Mouse (Mus musculus) stomach, embryonic 16.5 days (tissue): ENCODE results near the gene Amn1. TPM values are rescaled to one million over a fixed set of nuclear protein-coding genes. Genes with fewer than 3 reads are reported as not detected.
"Not testable (repeated sequence)": the region's sequence is repeated elsewhere in the genome, so short reads cannot be mapped to it uniquely, and the experiment has no call there.

Experiments
- ATAC-seq: fragments of 200-750 bp; cut with Nextera tagmentation; 2 replicates; pipeline ENCODE4 v1.8.0; 2017; ENCODE audit warnings: moderate number of reproducible peaks, moderate TSS enrichment; ENCODE audit not compliant: insufficient read depth, low FRiP score
- H3K27ac ChIP-seq: fragments of 300-500 bp; sonication (generic); 2 replicates; pipeline ENCODE4 v1.5.1; 2014; ENCODE audit warnings: low read length
- H3K27me3 ChIP-seq: fragments of 300-500 bp; sonication (generic); 2 replicates; pipeline ENCODE4 v1.6.1; 2014; ENCODE audit warnings: low read length, control low read depth, mixed read lengths; ENCODE audit not compliant: control insufficient read depth, insufficient read depth
- H3K36me3 ChIP-seq: fragments of 300-500 bp; sonication (generic); 2 replicates; pipeline ENCODE4 v1.6.1; 2014; ENCODE audit warnings: low read length; ENCODE audit not compliant: control insufficient read depth, insufficient read depth
- H3K4me1 ChIP-seq: fragments of 300-500 bp; sonication (generic); 2 replicates; pipeline ENCODE4 v1.6.1; 2014; ENCODE audit warnings: low read length, control low read depth, mixed read lengths; ENCODE audit not compliant: control insufficient read depth, insufficient read depth
- H3K4me2 ChIP-seq: fragments of 300-500 bp; sonication (generic); 2 replicates; pipeline ENCODE4 v1.6.1; 2014; ENCODE audit warnings: low read depth, low read length, mixed read lengths
- H3K4me3 ChIP-seq: fragments of 300-500 bp; sonication (generic); replicated peaks from 2 replicates; pipeline ENCODE4 v1.5.1; 2014; ENCODE audit warnings: mild to moderate bottlenecking, low read length
- H3K9ac ChIP-seq: fragments of 300-500 bp; sonication (generic); 2 replicates; pipeline ENCODE4 v1.6.1; 2014; ENCODE audit warnings: low read length
- H3K9me3 ChIP-seq: fragments of 300-500 bp; sonication (generic); replicated peaks from 2 replicates; pipeline ENCODE4 v1.6.1; 2016; ENCODE audit warnings: low read length, control low read depth; ENCODE audit not compliant: control insufficient read depth
- WGBS: fragments of 180-500 bp; shearing (Covaris S2); extraction: QIAGEN DNeasy Blood & Tissue Kit; methylation state at CpG from one replicate; pipeline ENCODE4 v1.1.7; 2014; 5-methylcytosine and 5-hydroxymethylcytosine counted together
- polyA plus RNA-seq: library from polyadenylated mRNA; unstranded; fragments of >200 nt; fragmentation: Nextera tagmentation; extraction: Ambion mirVana; gene quantifications from 2 replicates; pipeline ENCODE4 v1.2.1, GENCODE M21; 2015

The Amn1 gene
- 21.4 and 24.1 TPM in 2 replicates for polyA plus RNA-seq

GRCm38 (mm10) chr6:149188041-149188924 lies at the start of gene Amn1:
Gene Amn1 (minus strand): TSS chr6:149188712.
- ATAC-seq: peak; percentile 99
- WGBS: under 1% methylated on average over 34 of the region's 34 CpGs

GRCm38 (mm10) chr6:149236807-149237206 lies 48.3 kb upstream of the Amn1 start:
- WGBS: 80% methylated on average over 2 of the region's 2 CpGs
- ATAC-seq: no peak
- H3K27ac ChIP-seq: no peak overlapping the region

More at GRCm38 (mm10) chr6:149188041-149188924, at the start of gene Amn1:
- H3K36me3 ChIP-seq: peaks cover 5% of the 10 kb centered on the region; the same call in 1 of the 2 replicates
- H3K4me1 ChIP-seq: peaks cover 5% of the 10 kb centered on the region; the same call in 1 of the 2 replicates
- peak within 1 kb of the TSS; percentile 98 for H3K9ac ChIP-seq
- H3K27ac ChIP-seq: peak within 1 kb of the TSS; percentile 95
- H3K4me2 ChIP-seq: peak within 1 kb of the TSS; percentile 69
- peak within 1 kb of the TSS; percentile 91 for H3K4me3 ChIP-seq
- no peaks in the 10 kb centered on the region for H3K9me3 ChIP-seq
- H3K27me3 ChIP-seq: no peaks in the 10 kb centered on the region

GRCm38 (mm10) chr6:149233918-149234317 lies 45.4 kb upstream of the Amn1 start:
- Histone ChIP-seq H3K27ac (no peak overlapping the region), H3K27me3 (no peaks in the 10 kb centered on the region), H3K4me3 (no peak overlapping the region), H3K4me1 (no peaks in the 10 kb centered on the region), H3K9ac (no peak overlapping the region), H3K36me3 (no peaks in the 10 kb centered on the region), H3K4me2 (no peak overlapping the region), H3K9me3 (no peaks in the 10 kb centered on the region)
- WGBS: 72% methylated on average over 3 of the region's 3 CpGs
- ATAC-seq: no peak

More at GRCm38 (mm10) chr6:149236807-149237206, 48.3 kb upstream of the Amn1 start:
- H3K9ac ChIP-seq: no peak overlapping the region
- H3K36me3 ChIP-seq: no peaks in the 10 kb centered on the region
- no peak overlapping the region for H3K4me3 ChIP-seq
- H3K4me2 ChIP-seq: no peak overlapping the region
- H3K4me1 ChIP-seq: no peaks in the 10 kb centered on the region
- no peaks in the 10 kb centered on the region for H3K27me3 ChIP-seq
- no peaks in the 10 kb centered on the region for H3K9me3 ChIP-seq

GRCm38 (mm10) chr6:149224751-149225150 lies 36.2 kb upstream of the Amn1 start:
- H3K9me3 ChIP-seq: no peaks in the 10 kb centered on the region
- H3K9ac ChIP-seq: no peak overlapping the region
- 97% methylated on average over 4 of the region's 4 CpGs for WGBS
- no peaks in the 10 kb centered on the region for H3K36me3 ChIP-seq
- no peak overlapping the region for H3K4me3 ChIP-seq
- H3K4me2 ChIP-seq: no peak overlapping the region
- H3K4me1 ChIP-seq: no peaks in the 10 kb centered on the region
- H3K27ac ChIP-seq: no peak overlapping the region
- ATAC-seq: no peak
- no peaks in the 10 kb centered on the region for H3K27me3 ChIP-seq

GRCm38 (mm10) chr6:149221296-149221695 lies 32.8 kb upstream of the Amn1 start:
- no peaks in the 10 kb centered on the region for H3K9me3 ChIP-seq
- H3K27ac ChIP-seq: no peak overlapping the region
- no peak overlapping the region for H3K4me3 ChIP-seq
- H3K4me1 ChIP-seq: no peaks in the 10 kb centered on the region
- H3K9ac ChIP-seq: no peak overlapping the region
- no peak overlapping the region for H3K4me2 ChIP-seq
- H3K27me3 ChIP-seq: no peaks in the 10 kb centered on the region
- no peak for ATAC-seq
- H3K36me3 ChIP-seq: no peaks in the 10 kb centered on the region

- ATAC-seq: no peak
- Histone ChIP-seq H3K27me3 (no peaks in the 10 kb centered on the region), H3K9me3 (no peaks in the 10 kb centered on the region), H3K4me2 (no peak overlapping the region), H3K4me1 (peaks cover 7% of the 10 kb centered on the region; the same call in 1 of the 2 replicates), H3K9ac (no peak overlapping the region), H3K36me3 (no peaks in the 10 kb centered on the region), H3K27ac (no peak overlapping the region), H3K4me3 (no peak overlapping the region)
These were observed 10.1 kb upstream of the Amn1 start for GRCm38 (mm10) chr6:149198572-149198971.

- Histone ChIP-seq H3K9me3 (no peaks in the 10 kb centered on the region), H3K27me3 (no peaks in the 10 kb centered on the region), H3K36me3 (no peaks in the 10 kb centered on the region), H3K4me1 (peaks cover 9% of the 10 kb centered on the region; the same call in 1 of the 2 replicates), H3K9ac (no peak overlapping the region), H3K4me2 (no peak overlapping the region), H3K27ac (peak overlapping the region; percentile 5; the same call in 1 of the 2 replicates), H3K4me3 (no peak overlapping the region)
- peak; percentile 80 for ATAC-seq
- 44% methylated on average over 3 of the region's 3 CpGs for WGBS
These were observed 8.6 kb upstream of the Amn1 start for GRCm38 (mm10) chr6:149197116-149197515.

GRCm38 (mm10) chr6:149193276-149193905 lies 4.9 kb upstream of the Amn1 start:
- no peaks in the 10 kb centered on the region for H3K27me3 ChIP-seq
- H3K27ac ChIP-seq: peak overlapping the region; percentile 29; the same call in 1 of the 2 replicates
- H3K4me3 ChIP-seq: no peak overlapping the region
- no peaks in the 10 kb centered on the region for H3K9me3 ChIP-seq
- peaks cover 9% of the 10 kb centered on the region; the same call in 1 of the 2 replicates for H3K4me1 ChIP-seq
- no peak overlapping the region for H3K4me2 ChIP-seq
- no peak overlapping the region for H3K9ac ChIP-seq
- peak; percentile 45; the same call in 1 of the 2 replicates for ATAC-seq
- H3K36me3 ChIP-seq: no peaks in the 10 kb centered on the region
- WGBS: 62% methylated on average over 5 of the region's 5 CpGs

- H3K9ac ChIP-seq, H3K36me3 ChIP-seq, H3K27me3 ChIP-seq, H3K27ac ChIP-seq, ATAC-seq, H3K4me3 ChIP-seq, H3K9me3 ChIP-seq, H3K4me2 ChIP-seq: not testable (repeated sequence)
- 78% methylated on average over 5 of the region's 5 CpGs for WGBS
- H3K4me1 ChIP-seq: peaks cover 14% of the 10 kb centered on the region; the same call in 1 of the 2 replicates
These were observed 3.4 kb upstream of the Amn1 start for GRCm38 (mm10) chr6:149191951-149192350.
